Mouse (Mus musculus) G1E (cell line): ENCODE measurements around the gene Pot1b. TPM values are rescaled to one million over a fixed set of nuclear protein-coding genes. Genes with fewer than 3 reads are reported as not detected.

Experiments used
- ATAC-seq: 2 replicates; pipeline ENCODE4 v1.8.0; 2016; ENCODE audit warnings: mild to moderate bottlenecking; ENCODE audit not compliant: insufficient number of reproducible peaks, poor library complexity, low FRiP score, severe bottlenecking; ENCODE audit errors: extremely low read depth
- DNase-seq: peaks from one replicate; pipeline ENCODE4 v3.0.0; 2012; ENCODE audit warnings: low spot score
- H3K27me3 ChIP-seq: 2 replicates; pipeline ENCODE4 v1.6.1; 2012; ENCODE audit warnings: mild to moderate bottlenecking, low read length, inconsistent platforms; ENCODE audit not compliant: insufficient read depth
- H3K36me3 ChIP-seq: replicated peaks from 2 replicates; pipeline ENCODE3; 2012; ENCODE audit warnings: mild to moderate bottlenecking, inconsistent platforms
- H3K4me1 ChIP-seq: 2 replicates; pipeline ENCODE4 v1.6.1; 2012; ENCODE audit warnings: low read depth, low read length, inconsistent platforms, mixed read lengths; ENCODE audit not compliant: insufficient read depth
- H3K4me3 ChIP-seq: 2 replicates; pipeline ENCODE4 v1.5.1; 2012; ENCODE audit warnings: low read depth, mild to moderate bottlenecking, inconsistent platforms, low read length, moderate library complexity, mixed read lengths
- H3K9me3 ChIP-seq: replicated peaks from 2 replicates; pipeline ENCODE4 v1.6.1; 2012; ENCODE audit warnings: inconsistent platforms
- CTCF ChIP-seq: IDR thresholded peaks from 2 replicates; pipeline ENCODE4 v1.5.1; 2012; ENCODE audit warnings: low read depth, low read length, inconsistent platforms, mixed read lengths
- GATA1 ChIP-seq: IDR thresholded peaks from 2 replicates; pipeline ENCODE4 v1.6.1; 2012; ENCODE audit warnings: borderline replicate concordance, low read length, inconsistent platforms, mixed read lengths
- GATA2 ChIP-seq: IDR thresholded peaks from 2 replicates; pipeline ENCODE4 v1.6.1; 2012; ENCODE audit warnings: low read depth, low read length, inconsistent platforms, borderline replicate concordance
- POLR2AphosphoS5 ChIP-seq: IDR thresholded peaks from 2 replicates; pipeline ENCODE4 v1.6.1; 2012; ENCODE audit warnings: low read depth, low read length, inconsistent platforms; ENCODE audit not compliant: insufficient replicate concordance
- TAL1 ChIP-seq: conservative IDR thresholded peaks from 2 replicates; pipeline ENCODE4 v1.6.1; 2012; ENCODE audit warnings: low read depth, low read length, inconsistent platforms, mixed read lengths
- polyA plus RNA-seq: library from polyadenylated mRNA; stranded (reverse); fragments of >175 nt; gene quantifications from 2 replicates; pipeline ENCODE4 v1.2.3, GENCODE M21; 2012
- total RNA-seq, 2 experiments: library from RNA; stranded (forward) in 1 of 2; stranded (reverse) in 1 of 2; fragments of 200-1000 nt in 1 of 2; fragments of >200 nt in 1 of 2; fragmentation: Nextera tagmentation in 1 of 2; gene quantifications; 2 replicates each; pipeline ENCODE4 v1.2.3; 2014 to 2017

The Pot1b gene
- total RNA-seq (2014; fragmentation: Nextera tagmentation) (18.4 and 24.8 TPM in 2 replicates), total RNA-seq (2017) (13.1 and 14.0 TPM in 2 replicates), polyA plus RNA-seq (0.45 and 0.67 TPM in 2 replicates)

GRCm38 (mm10) chr17:55711984-55712811 is at the start of gene Pot1b:
TSS of gene Pot1b (minus strand) at chr17:55712628.
- ATAC-seq, result peak; percentile 95
- peaks cover 18% of the 10 kb centered on the region for H3K36me3 ChIP-seq
- H3K9me3 ChIP-seq, result no peaks in the 10 kb centered on the region

GRCm38 (mm10) chr17:55751170-55751569 is 38.7 kb upstream of the Pot1b start:
- Histone ChIP-seq H3K27me3 (no peaks in the 10 kb centered on the region), H3K4me3 (no peak overlapping the region), H3K4me1 (no peaks in the 10 kb centered on the region), H3K36me3 (no peaks in the 10 kb centered on the region), H3K9me3 (no peaks in the 10 kb centered on the region)
- ATAC-seq (no peak), DNase-seq (no peak)
- TF ChIP-seq CTCF (no peak), GATA1 (no peak)

More at GRCm38 (mm10) chr17:55711984-55712811, at the start of gene Pot1b:
- peaks cover 5% of the 10 kb centered on the region for H3K4me1 ChIP-seq
- DNase-seq, result peak; percentile 65
- no peaks in the 10 kb centered on the region for H3K27me3 ChIP-seq
- no peak for TF ChIP-seq CTCF
- no peak for TF ChIP-seq GATA1
- TF ChIP-seq TAL1, result no peak
- TF ChIP-seq GATA2, result no peak
- TF ChIP-seq POLR2AphosphoS5, result no peak
- H3K4me3 ChIP-seq, result peak within 1 kb of the TSS; percentile 89

DNA sequence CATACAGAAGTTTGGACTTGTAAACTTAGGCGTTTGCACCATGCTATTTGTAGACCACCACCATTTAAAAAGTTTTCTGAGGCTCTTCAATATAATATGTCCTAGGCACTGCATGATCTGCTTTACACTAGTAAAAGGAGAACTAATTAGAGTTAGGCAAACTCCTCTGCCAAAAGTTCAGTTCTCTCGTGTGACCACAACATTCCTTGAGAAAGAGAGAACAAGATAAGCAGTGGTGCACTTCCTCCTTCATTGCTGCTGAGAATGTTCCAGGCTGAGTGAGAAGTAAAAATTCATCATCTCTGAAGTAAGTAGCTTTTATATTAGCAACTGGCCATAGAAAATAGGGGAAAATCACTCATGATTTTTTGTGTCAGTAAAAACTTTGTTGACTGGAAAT is 37.4 kb upstream of the Pot1b start, which contains the start of gene Adgre4:
Gene Adgre4, plus strand, starts transcription at position 199 of the 400 bp plus-strand sequence.
- ATAC-seq (no peak), DNase-seq (no peak)
- Histone ChIP-seq H3K36me3 (no peaks in the 10 kb centered on the region), H3K4me1 (no peaks in the 10 kb centered on the region), H3K4me3 (no peak within 1 kb of the TSS), H3K9me3 (no peaks in the 10 kb centered on the region), H3K27me3 (0 out of 2 replicates have a peak, but pooled peaks cover 1% of the 10 kb centered on the region)
- no peak for TF ChIP-seq CTCF
- no peak for TF ChIP-seq TAL1
- TF ChIP-seq GATA1, result no peak
- TF ChIP-seq GATA2, result no peak
- no peak for TF ChIP-seq POLR2AphosphoS5

GRCm38 (mm10) chr17:55736675-55737074 is 24.2 kb upstream of the Pot1b start:
- Histone ChIP-seq H3K4me3 (no peak overlapping the region), H3K9me3 (no peaks in the 10 kb centered on the region), H3K36me3 (no peaks in the 10 kb centered on the region), H3K27me3 (peaks cover 2% of the 10 kb centered on the region; the same call in 1 of the 2 replicates), H3K4me1 (no peaks in the 10 kb centered on the region)
- TF ChIP-seq GATA2, result no peak
- DNase-seq, result no peak
- no peak for ATAC-seq

DNA sequence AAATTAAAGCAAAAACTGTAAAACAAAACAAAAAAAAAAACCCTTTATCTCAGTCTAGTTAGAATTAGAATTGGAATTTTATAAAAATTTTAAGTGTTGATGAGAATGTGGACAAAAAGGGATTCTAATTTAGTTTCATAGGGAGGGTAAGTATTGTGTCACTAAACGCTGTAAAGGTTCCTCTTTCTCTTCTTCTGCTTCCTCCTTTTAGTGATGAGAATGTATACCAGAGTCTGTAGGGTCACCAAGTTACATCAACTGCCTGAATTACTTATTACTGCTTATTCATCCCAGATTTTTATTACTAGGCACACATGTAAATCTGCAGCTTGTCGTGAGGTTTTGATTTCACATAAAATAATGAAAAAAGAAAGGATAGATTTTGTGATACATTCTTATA is 13.8 kb upstream of the Pot1b start:
- Histone ChIP-seq H3K4me3 (no peak overlapping the region), H3K36me3 (no peaks in the 10 kb centered on the region), H3K27me3 (no peaks in the 10 kb centered on the region), H3K4me1 (no peaks in the 10 kb centered on the region), H3K9me3 (no peaks in the 10 kb centered on the region)
- TF ChIP-seq GATA2, result no peak
- TF ChIP-seq POLR2AphosphoS5, result no peak
- TF ChIP-seq GATA1, result no peak
- DNase-seq (no peak), ATAC-seq (no peak)

DNA sequence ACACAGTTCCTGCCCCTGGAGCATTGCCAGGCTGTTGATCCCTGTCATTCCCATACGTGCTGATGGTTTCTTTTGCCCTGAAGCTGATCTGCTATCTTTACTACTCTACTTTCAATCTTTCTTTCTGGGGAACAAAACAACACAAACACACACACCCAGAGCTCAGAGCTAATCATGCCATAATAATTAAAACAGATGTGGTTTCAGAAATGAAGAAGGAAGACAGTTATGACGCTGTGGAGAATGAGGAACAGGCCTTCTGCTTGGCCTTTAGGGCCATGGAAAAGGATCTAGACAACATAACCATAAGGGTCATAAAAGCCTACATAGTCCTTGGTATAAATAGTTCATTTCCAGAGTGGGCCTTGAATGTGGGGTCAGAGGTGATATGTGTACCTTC is 9.8 kb upstream of the Pot1b start:
- no peak for ATAC-seq
- Histone ChIP-seq H3K4me1 (no peaks in the 10 kb centered on the region), H3K27me3 (no peaks in the 10 kb centered on the region), H3K4me3 (no peak overlapping the region), H3K9me3 (no peaks in the 10 kb centered on the region), H3K36me3 (no peaks in the 10 kb centered on the region)
- TF ChIP-seq CTCF (no peak), GATA2 (no peak), GATA1 (no peak), TAL1 (no peak), POLR2AphosphoS5 (no peak)
- DNase-seq, result no peak

DNA sequence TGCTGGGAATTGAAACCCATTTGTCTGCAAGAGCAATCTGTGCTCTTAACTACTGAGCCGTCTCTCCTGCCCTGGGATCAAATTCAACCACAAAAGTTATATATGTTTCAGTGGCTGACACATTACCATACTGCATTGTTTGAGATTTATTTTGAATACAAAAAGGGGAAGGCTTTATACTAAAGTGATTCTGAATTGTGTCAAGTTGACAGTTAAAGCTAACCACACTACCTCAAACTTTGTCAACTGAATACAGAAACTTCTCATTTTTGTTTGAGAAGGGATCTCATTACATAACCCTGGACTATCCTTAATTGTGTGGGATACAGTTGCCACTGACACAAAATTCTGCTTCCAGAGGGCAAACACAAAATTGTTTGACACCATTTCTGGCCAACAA is 8.8 kb upstream of the Pot1b start:
- no peaks in the 10 kb centered on the region for H3K36me3 ChIP-seq
- H3K4me3 ChIP-seq, result no peak overlapping the region
- DNase-seq (no peak), ATAC-seq (no peak)
- no peak for TF ChIP-seq CTCF
- no peak for TF ChIP-seq GATA2
- TF ChIP-seq TAL1, result no peak
- TF ChIP-seq GATA1, result no peak
- no peak for TF ChIP-seq POLR2AphosphoS5
- no peaks in the 10 kb centered on the region for H3K9me3 ChIP-seq
- no peaks in the 10 kb centered on the region for H3K27me3 ChIP-seq
- H3K4me1 ChIP-seq, result no peaks in the 10 kb centered on the region
